Mouse (Mus musculus) kidney, embryonic 15.5 days (tissue): ENCODE results near the gene B3glct. TPM values are rescaled to one million over a fixed set of nuclear protein-coding genes. Genes with fewer than 3 reads are reported as not detected.

Experiments used
- ATAC-seq: fragments of 200-750 bp; cut with Nextera tagmentation; replicated peaks from 2 replicates; pipeline ENCODE4 v1.8.0; 2017; ENCODE audit warnings: moderate TSS enrichment; ENCODE audit not compliant: low FRiP score
- H3K27ac ChIP-seq: fragments of 300-500 bp; sonication (generic); 2 replicates; pipeline ENCODE4 v1.5.1; 2015; ENCODE audit warnings: mild to moderate bottlenecking, inconsistent platforms
- H3K27me3 ChIP-seq: fragments of 300-500 bp; sonication (generic); 2 replicates; pipeline ENCODE4 v1.6.1; 2015; ENCODE audit warnings: inconsistent platforms
- H3K36me3 ChIP-seq: fragments of 300-500 bp; sonication (generic); 2 replicates; pipeline ENCODE4 v1.6.1; 2015; ENCODE audit warnings: inconsistent platforms
- H3K4me1 ChIP-seq: fragments of 300-500 bp; sonication (generic); 2 replicates; pipeline ENCODE4 v1.6.1; 2015; ENCODE audit warnings: inconsistent platforms
- H3K4me2 ChIP-seq: fragments of 300-500 bp; sonication (generic); 2 replicates; pipeline ENCODE4 v1.6.1; 2015; ENCODE audit warnings: moderate library complexity, mild to moderate bottlenecking, inconsistent platforms
- H3K4me3 ChIP-seq: fragments of 300-500 bp; sonication (generic); replicated peaks from 2 replicates; pipeline ENCODE4 v1.5.1; 2015; ENCODE audit warnings: mild to moderate bottlenecking, inconsistent platforms
- H3K9ac ChIP-seq: fragments of 300-500 bp; sonication (generic); 2 replicates; pipeline ENCODE4 v1.6.1; 2015; ENCODE audit warnings: mild to moderate bottlenecking, inconsistent platforms
- H3K9me3 ChIP-seq: fragments of 300-500 bp; sonication (generic); replicated peaks from 2 replicates; pipeline ENCODE4 v1.6.1; 2016; ENCODE audit warnings: inconsistent platforms
- WGBS: fragments of 180-500 bp; shearing (Covaris S2); methylation state at CpG from one replicate; pipeline ENCODE4 v1.1.7; 2015; ENCODE audit warnings: mixed read lengths; 5-methylcytosine and 5-hydroxymethylcytosine counted together
- polyA plus RNA-seq: library from polyadenylated mRNA; unstranded; fragments of >200 nt; fragmentation: Nextera tagmentation; extraction: Ambion mirVana; gene quantifications from 2 replicates; pipeline ENCODE4 v1.2.1, GENCODE M21; 2015

Gene B3glct
- polyA plus RNA-seq, 1 experiment from 2014 or later, result 17.1 TPM

GRCm38 (mm10) chr5:149679362-149679761 is 1.3 kb downstream of the B3glct start:
- no peak for ATAC-seq
- no peaks in the 10 kb centered on the region for H3K9me3 ChIP-seq
- 8% methylated on average over 12 of the region's 12 CpGs for WGBS
- H3K36me3 ChIP-seq, result no peaks in the 10 kb centered on the region
- H3K9ac ChIP-seq, result peak overlapping the region; percentile 82; the same call in 1 of the 2 replicates
- peak overlapping the region; percentile 81 for H3K4me3 ChIP-seq
- peaks cover 21% of the 10 kb centered on the region for H3K4me1 ChIP-seq
- 0 out of 2 replicates have a peak, but pooled peaks cover 8% of the 10 kb centered on the region for H3K27me3 ChIP-seq
- H3K4me2 ChIP-seq, result peak overlapping the region; percentile 99
- H3K27ac ChIP-seq, result peak overlapping the region; percentile 48; the same call in 1 of the 2 replicates

- 0 out of 2 replicates have a peak, but pooled peaks cover 8% of the 10 kb centered on the region for H3K27me3 ChIP-seq
- H3K9me3 ChIP-seq, result no peaks in the 10 kb centered on the region
- H3K4me2 ChIP-seq, result peak overlapping the region; percentile 99
- peaks cover 21% of the 10 kb centered on the region for H3K4me1 ChIP-seq
- no peaks in the 10 kb centered on the region for H3K36me3 ChIP-seq
- no peak overlapping the region for H3K4me3 ChIP-seq
- 0 out of 2 replicates have a peak overlapping the region, but pooled peaks have one; percentile 48 for H3K27ac ChIP-seq
- 41% methylated on average over 7 of the region's 7 CpGs for WGBS
- ATAC-seq, result no peak
- H3K9ac ChIP-seq, result no peak overlapping the region
Observed at GRCm38 (mm10) chr5:149679886-149680285, 1.9 kb downstream of the B3glct start.

- no peak for ATAC-seq
- Histone ChIP-seq H3K4me2 (no peak overlapping the region), H3K4me3 (no peak overlapping the region), H3K9me3 (no peaks in the 10 kb centered on the region), H3K4me1 (peaks cover 19% of the 10 kb centered on the region), H3K27me3 (0 out of 2 replicates have a peak, but pooled peaks cover 8% of the 10 kb centered on the region), H3K27ac (no peak overlapping the region), H3K36me3 (no peaks in the 10 kb centered on the region), H3K9ac (no peak overlapping the region)
- WGBS, result 41% methylated on average over 5 of the region's 5 CpGs
Observed at GRCm38 (mm10) chr5:149680946-149681345, 2.9 kb downstream of the B3glct start.

- H3K27me3 ChIP-seq, result no peaks in the 10 kb centered on the region
- no peak for ATAC-seq
- H3K27ac ChIP-seq, result no peak overlapping the region
- H3K4me1 ChIP-seq, result peaks cover 11% of the 10 kb centered on the region
- no peaks in the 10 kb centered on the region; the same call in 1 of the 2 replicates for H3K9me3 ChIP-seq
- H3K9ac ChIP-seq, result no peak overlapping the region
- WGBS, result 50% methylated on average over 5 of the region's 5 CpGs
- no peak overlapping the region for H3K4me2 ChIP-seq
- H3K4me3 ChIP-seq, result no peak overlapping the region
- no peaks in the 10 kb centered on the region for H3K36me3 ChIP-seq
Observed at GRCm38 (mm10) chr5:149689860-149690259, 11.8 kb downstream of the B3glct start.

- Histone ChIP-seq H3K4me3 (no peak overlapping the region), H3K9ac (no peak overlapping the region), H3K27ac (no peak overlapping the region), H3K27me3 (no peaks in the 10 kb centered on the region), H3K36me3 (peaks cover 9% of the 10 kb centered on the region; the same call in 1 of the 2 replicates), H3K4me1 (peaks cover 14% of the 10 kb centered on the region), H3K9me3 (no peaks in the 10 kb centered on the region; the same call in 1 of the 2 replicates), H3K4me2 (no peak overlapping the region)
- WGBS, result 77% methylated on average over 11 of the region's 11 CpGs
- ATAC-seq, result no peak
Observed at GRCm38 (mm10) chr5:149692548-149692947, 14.5 kb downstream of the B3glct start.

- Histone ChIP-seq H3K9me3 (no peaks in the 10 kb centered on the region; the same call in 1 of the 2 replicates), H3K36me3 (peaks cover 16% of the 10 kb centered on the region), H3K4me3 (no peak overlapping the region), H3K4me2 (no peak overlapping the region), H3K9ac (no peak overlapping the region), H3K4me1 (peaks cover 14% of the 10 kb centered on the region), H3K27ac (no peak overlapping the region), H3K27me3 (no peaks in the 10 kb centered on the region)
- WGBS, result 68% methylated on average over 2 of the region's 2 CpGs
- ATAC-seq, result no peak
Observed at GRCm38 (mm10) chr5:149693200-149693599, 15.2 kb downstream of the B3glct start.

GRCm38 (mm10) chr5:149693968-149694367 is 15.9 kb downstream of the B3glct start:
- Histone ChIP-seq H3K4me1 (peaks cover 14% of the 10 kb centered on the region), H3K4me2 (no peak overlapping the region), H3K4me3 (no peak overlapping the region), H3K27me3 (no peaks in the 10 kb centered on the region), H3K9me3 (no peaks in the 10 kb centered on the region; the same call in 1 of the 2 replicates), H3K9ac (no peak overlapping the region), H3K36me3 (peaks cover 16% of the 10 kb centered on the region), H3K27ac (no peak overlapping the region)
- no peak for ATAC-seq
- 93% methylated on average over 3 of the region's 3 CpGs for WGBS

GRCm38 (mm10) chr5:149695077-149695750 is 17.2 kb downstream of the B3glct start:
- H3K9me3 ChIP-seq, result no peaks in the 10 kb centered on the region; the same call in 1 of the 2 replicates
- H3K4me1 ChIP-seq, result 0 out of 2 replicates have a peak, but pooled peaks cover 6% of the 10 kb centered on the region
- ATAC-seq, result no peak
- 83% methylated on average over 18 of the region's 18 CpGs for WGBS
- no peak overlapping the region for H3K4me2 ChIP-seq
- no peaks in the 10 kb centered on the region for H3K27me3 ChIP-seq
- H3K27ac ChIP-seq, result no peak overlapping the region
- peaks cover 16% of the 10 kb centered on the region for H3K36me3 ChIP-seq
- H3K9ac ChIP-seq, result no peak overlapping the region
- no peak overlapping the region for H3K4me3 ChIP-seq

- no peaks in the 10 kb centered on the region for H3K27me3 ChIP-seq
- no peak overlapping the region for H3K4me3 ChIP-seq
- H3K4me2 ChIP-seq, result no peak overlapping the region
- H3K4me1 ChIP-seq, result no peaks in the 10 kb centered on the region
- H3K9me3 ChIP-seq, result 0 out of 2 replicates have a peak, but pooled peaks cover 5% of the 10 kb centered on the region
- ATAC-seq, result no peak
- peaks cover 23% of the 10 kb centered on the region for H3K36me3 ChIP-seq
- no peak overlapping the region for H3K27ac ChIP-seq
- no peak overlapping the region for H3K9ac ChIP-seq
Observed at GRCm38 (mm10) chr5:149702770-149703169, 24.7 kb downstream of the B3glct start.

GRCm38 (mm10) chr5:149711545-149711944 is 33.5 kb downstream of the B3glct start:
- Histone ChIP-seq H3K36me3 (peaks cover 17% of the 10 kb centered on the region), H3K4me3 (no peak overlapping the region), H3K27me3 (no peaks in the 10 kb centered on the region), H3K4me1 (peaks cover 4% of the 10 kb centered on the region; the same call in 1 of the 2 replicates), H3K4me2 (no peak overlapping the region), H3K27ac (no peak overlapping the region), H3K9ac (no peak overlapping the region), H3K9me3 (peaks cover 13% of the 10 kb centered on the region; the same call in 1 of the 2 replicates)
- 94% methylated on average over 4 of the region's 4 CpGs for WGBS
- ATAC-seq, result no peak

- Histone ChIP-seq H3K36me3 (peaks cover 13% of the 10 kb centered on the region), H3K4me1 (peaks cover 4% of the 10 kb centered on the region; the same call in 1 of the 2 replicates), H3K9ac (no peak overlapping the region), H3K4me3 (no peak overlapping the region), H3K27ac (no peak overlapping the region), H3K4me2 (no peak overlapping the region), H3K9me3 (peaks cover 8% of the 10 kb centered on the region; the same call in 1 of the 2 replicates), H3K27me3 (no peaks in the 10 kb centered on the region)
- no peak for ATAC-seq
- WGBS, result 55% methylated on average over 11 of the region's 11 CpGs
Observed at GRCm38 (mm10) chr5:149713170-149713774, 35.2 kb downstream of the B3glct start.

GRCm38 (mm10) chr5:149713834-149714233 is 35.8 kb downstream of the B3glct start:
- Histone ChIP-seq H3K4me1 (peaks cover 4% of the 10 kb centered on the region; the same call in 1 of the 2 replicates), H3K4me3 (no peak overlapping the region), H3K27me3 (no peaks in the 10 kb centered on the region), H3K9ac (no peak overlapping the region), H3K36me3 (peaks cover 7% of the 10 kb centered on the region), H3K27ac (no peak overlapping the region), H3K4me2 (no peak overlapping the region), H3K9me3 (peaks cover 2% of the 10 kb centered on the region; the same call in 1 of the 2 replicates)
- WGBS, result 81% methylated on average over 16 of the region's 16 CpGs
- no peak for ATAC-seq
